16 mouse cellular contexts compared by ENCODE assay signal in the genomic region with DNA sequence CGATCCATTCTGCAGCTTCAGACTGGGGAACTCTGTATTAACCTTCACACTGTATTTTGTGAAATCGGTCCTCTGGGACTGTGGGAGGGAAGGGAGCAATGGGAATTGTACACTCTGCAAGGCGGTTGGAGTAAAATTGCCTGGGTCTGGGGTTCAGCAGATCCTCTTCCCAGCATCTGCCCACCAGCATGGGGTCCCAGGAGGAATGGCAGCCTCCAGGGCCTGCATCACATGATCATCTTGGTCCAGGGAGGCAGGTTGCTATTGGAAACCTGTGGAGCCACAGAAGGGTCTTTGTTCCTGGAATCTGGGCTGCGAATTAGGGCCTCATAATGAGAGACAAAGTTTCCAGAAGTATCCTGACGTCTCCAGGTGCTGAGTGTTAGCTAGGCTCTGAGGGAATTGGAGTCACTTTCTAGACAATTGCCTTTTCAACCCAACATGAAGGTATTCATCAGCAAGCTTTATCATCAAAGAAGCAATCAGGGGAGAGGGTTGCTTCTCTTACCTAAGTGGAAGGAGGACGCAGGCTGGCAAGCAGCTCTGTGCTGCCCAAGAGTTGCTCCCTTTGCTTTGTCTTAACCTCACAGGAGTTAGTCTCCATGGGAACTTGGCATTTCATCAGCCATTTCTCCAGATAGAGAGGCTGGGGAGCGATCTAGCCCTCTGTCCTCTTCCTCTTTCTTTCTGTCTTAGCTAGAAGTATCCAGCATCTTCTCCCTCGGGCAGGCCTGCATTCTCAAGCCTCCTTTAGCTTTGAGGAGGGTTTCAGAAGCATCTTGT.
A peak's percentile ranks its signal among the peaks of the same experiment; 100 is the strongest.
DNase-seq lines count a peak whose midpoint lies in the region; ATAC-seq lines count a peak whose summit lies in the region.
"Had no signal": no experiment of that assay in that cellular context is flagged by ENCODE, and none has a peak within 500 bp of the region (broad histone marks: within the 10 kb centered on the region; RNA-seq: fewer than 3 reads in every experiment).

No protein-coding gene starts in this region.

- H3K4me2 ChIP-seq in embryonic facial prominence, embryonic 11.5 days (ENCODE audit: low read depth, low read length), result no peak overlapping the region
- no peak overlapping the region for H3K4me2 ChIP-seq in forebrain, embryonic 15.5 days (replicated peaks)
- no peak overlapping the region for H3K4me2 ChIP-seq in midbrain, embryonic 13.5 days (replicated peaks)

- no peak overlapping the region for H3K4me3 ChIP-seq in embryonic facial prominence, embryonic 11.5 days (ENCODE audit: low read depth, low read length)
- no peak overlapping the region for H3K4me3 ChIP-seq in forebrain, embryonic 15.5 days
- H3K4me3 ChIP-seq in midbrain, embryonic 13.5 days (replicated peaks), result no peak overlapping the region

- peak; percentile 27 for DNase-seq in embryo, embryonic 10 days (ENCODE audit: low spot score)
- no peak for DNase-seq in embryo, embryonic 11 days
- DNase-seq in embryonic facial prominence, embryonic 11.5 days (ENCODE audit: low spot score), result peak; percentile 59
- DNase-seq in adrenal gland, adult 18-20 months (ENCODE audit: low spot score in 2 of 2), result no peak
- DNase-seq in liver, result no peak
- no peak for DNase-seq in lung, postnatal 10 days
- DNase-seq: adrenal gland, postnatal 14 days; cerebellum, postnatal 14 days; layer of hippocampus, postnatal 36 days; right cerebral cortex, adult 18-20 months; thymus, postnatal 36 days had no signal

- ATAC-seq in embryonic facial prominence, embryonic 11.5 days (replicated peaks; ENCODE audit: insufficient number of reproducible peaks, low FRiP score, low TSS enrichment, low read depth), result no peak; the same call in 1 of the 2 replicates
- ATAC-seq in forebrain, embryonic 15.5 days (replicated peaks), result peak; percentile 61
- 0 out of 2 replicates have a peak, but pooled peaks have one; percentile 58 for ATAC-seq in midbrain, embryonic 13.5 days
- ATAC-seq: inflammation-experienced regulatory T-cells, adult 6 months; lung, postnatal 0 days had no signal

- H3K9me3 ChIP-seq in embryonic facial prominence, embryonic 11.5 days (replicated peaks; ENCODE audit: control insufficient read depth, low read length), result no peaks in the 10 kb centered on the region
- no peaks in the 10 kb centered on the region for H3K9me3 ChIP-seq in forebrain, embryonic 15.5 days
- H3K9me3 ChIP-seq in midbrain, embryonic 13.5 days, result no peaks in the 10 kb centered on the region

- H3K36me3 ChIP-seq in embryonic facial prominence, embryonic 11.5 days (replicated peaks; ENCODE audit: control insufficient read depth, insufficient read depth, low read depth, low read length), result no peaks in the 10 kb centered on the region
- H3K36me3 ChIP-seq in forebrain, embryonic 15.5 days, result no peaks in the 10 kb centered on the region
- H3K36me3 ChIP-seq in midbrain, embryonic 13.5 days, result no peaks in the 10 kb centered on the region

- no peak overlapping the region for H3K27ac ChIP-seq in embryonic facial prominence, embryonic 11.5 days (replicated peaks; ENCODE audit: low read depth, low read length)
- no peak overlapping the region for H3K27ac ChIP-seq in forebrain, embryonic 15.5 days (replicated peaks)
- no peak overlapping the region for H3K27ac ChIP-seq in midbrain, embryonic 13.5 days
- H3K27ac ChIP-seq: liver, embryonic 14.5 days had no signal

- WGBS in embryonic facial prominence, embryonic 11.5 days, result 55% methylated on average over 8 of the region's 8 CpGs
- 24% methylated on average over 8 of the region's 8 CpGs for whole genome bisulfite sequencing in forebrain, embryonic 15.5 days
- WGBS in midbrain, embryonic 13.5 days, result 52% methylated on average over 8 of the region's 8 CpGs

- H3K4me1 ChIP-seq in embryonic facial prominence, embryonic 11.5 days (ENCODE audit: control insufficient read depth, insufficient read depth, low read length), result no peaks in the 10 kb centered on the region
- H3K4me1 ChIP-seq in forebrain, embryonic 15.5 days, result peaks cover 17% of the 10 kb centered on the region
- H3K4me1 ChIP-seq in midbrain, embryonic 13.5 days (replicated peaks), result peaks cover 18% of the 10 kb centered on the region

- no peaks in the 10 kb centered on the region for H3K27me3 ChIP-seq in embryonic facial prominence, embryonic 11.5 days (ENCODE audit: control insufficient read depth, insufficient read depth, low read length)
- no peaks in the 10 kb centered on the region for H3K27me3 ChIP-seq in forebrain, embryonic 15.5 days
- no peaks in the 10 kb centered on the region for H3K27me3 ChIP-seq in midbrain, embryonic 13.5 days

- no peak overlapping the region for H3K9ac ChIP-seq in embryonic facial prominence, embryonic 11.5 days (replicated peaks; ENCODE audit: low read length)
- no peak overlapping the region for H3K9ac ChIP-seq in forebrain, embryonic 15.5 days (replicated peaks)
- no peak overlapping the region for H3K9ac ChIP-seq in midbrain, embryonic 13.5 days (replicated peaks)
- H3K9ac ChIP-seq: liver, embryonic 14.5 days had no signal

Comparison
In these comparisons a context has a peak if more than half of its experiments do, and no peak if none do; other contexts are left out.
1. DNase-seq: peak in embryo, embryonic 10 days (single experiment) and embryonic facial prominence, embryonic 11.5 days (single experiment); none in embryo, embryonic 11 days (single experiment), adrenal gland, adult 18-20 months (0 of 2), liver (single experiment) and lung, postnatal 10 days (single experiment).